Mouse (Mus musculus) neural tube, embryonic 13.5 days (tissue): ENCODE results near the gene Best1. TPM values are rescaled to one million over a fixed set of nuclear protein-coding genes. Genes with fewer than 3 reads are reported as not detected.

Experiments
- ATAC-seq: fragments of 200-750 bp; cut with Nextera tagmentation; 2 replicates; pipeline ENCODE4 v1.8.0; 2017; ENCODE audit warnings: low read depth, mild to moderate bottlenecking, moderate TSS enrichment, moderate library complexity
- H3K27ac ChIP-seq: fragments of 300-500 bp; sonication (generic); replicated peaks from 2 replicates; pipeline ENCODE4 v1.5.1; 2015; ENCODE audit warnings: moderate library complexity, mild to moderate bottlenecking, inconsistent platforms
- H3K27me3 ChIP-seq: fragments of 300-500 bp; sonication (generic); 2 replicates; pipeline ENCODE4 v1.6.1; 2015; ENCODE audit warnings: mild to moderate bottlenecking, inconsistent platforms
- H3K36me3 ChIP-seq: fragments of 300-500 bp; sonication (generic); 2 replicates; pipeline ENCODE4 v1.6.1; 2015; ENCODE audit warnings: mild to moderate bottlenecking, inconsistent platforms
- H3K4me1 ChIP-seq: fragments of 300-500 bp; sonication (generic); replicated peaks from 2 replicates; pipeline ENCODE4 v1.6.1; 2015; ENCODE audit warnings: inconsistent platforms
- H3K4me2 ChIP-seq: fragments of 300-500 bp; sonication (generic); 2 replicates; pipeline ENCODE4 v1.6.1; 2015; ENCODE audit warnings: inconsistent platforms, mild to moderate bottlenecking, moderate library complexity
- H3K4me3 ChIP-seq: fragments of 300-500 bp; sonication (generic); 2 replicates; pipeline ENCODE4 v1.5.1; 2015; ENCODE audit warnings: mild to moderate bottlenecking, inconsistent platforms
- H3K9ac ChIP-seq: fragments of 300-500 bp; sonication (generic); 2 replicates; pipeline ENCODE4 v1.6.1; 2015; ENCODE audit warnings: moderate library complexity, mild to moderate bottlenecking, inconsistent platforms
- H3K9me3 ChIP-seq: fragments of 300-500 bp; sonication (generic); 2 replicates; pipeline ENCODE4 v1.6.1; 2016; ENCODE audit warnings: inconsistent platforms
- WGBS: fragments of 180-500 bp; shearing (Covaris S2); methylation state at CpG from one replicate; pipeline ENCODE4 v1.1.7; 2015; 5-methylcytosine and 5-hydroxymethylcytosine counted together
- polyA plus RNA-seq: library from polyadenylated mRNA; unstranded; fragments of >200 nt; fragmentation: Nextera tagmentation; extraction: Ambion mirVana; gene quantifications from 2 replicates; pipeline ENCODE4 v1.2.1, GENCODE M21; 2015

Best1 gene
- polyA plus RNA-seq, 1 experiment from 2014 or later = 1.5 TPM

DNA sequence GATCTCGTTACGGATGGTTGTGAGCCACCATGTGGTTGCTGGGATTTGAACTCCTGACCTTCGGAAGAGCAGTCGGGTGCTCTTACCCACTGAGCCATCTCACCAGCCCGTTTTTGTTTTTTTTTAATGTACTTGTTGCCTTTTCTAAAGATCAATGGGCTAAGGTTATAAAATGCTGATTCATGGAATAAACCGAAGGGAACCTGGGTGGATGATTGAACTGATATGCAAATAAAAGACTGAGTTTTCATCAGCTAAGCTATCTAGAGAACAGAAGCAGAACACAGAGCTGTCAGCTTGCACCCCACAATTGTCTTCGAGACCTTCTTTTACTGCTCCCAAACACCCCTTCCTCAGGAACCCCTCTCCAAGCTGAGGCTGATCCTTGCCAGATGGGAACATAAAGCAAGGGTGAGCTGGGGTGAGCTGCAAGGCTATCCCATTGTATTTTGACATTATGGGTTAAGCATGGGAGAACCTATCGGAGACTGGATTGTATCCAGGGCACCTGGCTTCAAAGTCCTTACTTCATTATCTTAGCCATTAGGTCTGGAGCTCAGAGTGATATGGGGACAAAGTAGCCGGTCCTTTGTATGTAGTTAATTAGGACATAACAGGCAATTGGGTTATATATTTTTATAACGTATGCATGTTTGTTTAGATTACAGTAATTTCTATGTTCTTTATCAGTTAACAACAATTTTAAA lies 33.2 kb downstream of the Best1 start:
- H3K4me1 ChIP-seq = no peaks in the 10 kb centered on the region
- no peak for ATAC-seq
- H3K27ac ChIP-seq = no peak overlapping the region
- no peaks in the 10 kb centered on the region for H3K9me3 ChIP-seq
- no peak overlapping the region for H3K4me3 ChIP-seq
- no peak overlapping the region for H3K9ac ChIP-seq
- WGBS = 73% methylated on average over 10 of the region's 10 CpGs
- H3K36me3 ChIP-seq = no peaks in the 10 kb centered on the region
- H3K27me3 ChIP-seq = no peaks in the 10 kb centered on the region
- no peak overlapping the region for H3K4me2 ChIP-seq

DNA sequence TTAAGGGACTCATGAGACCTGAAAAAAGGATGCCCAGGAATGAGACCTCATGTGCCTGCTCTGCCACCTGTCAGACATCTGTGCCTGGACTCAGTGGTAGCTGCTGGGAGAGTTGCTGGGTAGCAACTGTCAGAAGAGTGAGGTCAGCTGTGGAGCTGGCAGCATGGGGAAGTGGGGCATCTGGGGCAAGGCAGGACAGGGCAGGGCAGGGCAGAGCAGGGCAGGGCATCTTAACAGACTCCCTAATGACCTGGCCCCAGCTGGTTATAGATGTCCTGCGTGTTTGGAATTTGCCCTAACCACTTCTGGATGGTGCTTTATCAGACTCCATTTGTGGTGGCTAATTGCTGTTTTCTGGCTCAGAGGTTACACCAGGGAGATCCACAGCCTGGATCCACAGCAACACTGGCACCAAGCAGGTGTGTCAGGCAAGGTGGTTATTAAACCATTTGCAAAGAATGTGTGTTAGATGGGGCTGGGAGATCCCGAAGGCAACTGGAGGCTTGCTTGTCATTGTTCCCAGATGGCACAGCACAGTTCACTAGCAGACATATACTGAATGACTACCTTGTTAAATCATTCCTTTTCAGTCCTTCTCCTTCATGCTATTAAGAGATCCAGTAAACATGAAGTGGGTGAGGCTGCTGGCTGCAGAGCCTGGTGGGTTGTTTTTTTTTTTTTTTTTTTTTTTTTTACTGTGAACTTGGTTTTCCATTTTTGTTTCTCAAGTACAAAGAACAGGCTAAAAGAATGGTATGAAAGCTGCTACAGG lies 35.2 kb downstream of the Best1 start:
- no peaks in the 10 kb centered on the region for H3K9me3 ChIP-seq
- H3K4me2 ChIP-seq = no peak overlapping the region
- no peak overlapping the region for H3K9ac ChIP-seq
- 67% methylated on average over 2 of the region's 2 CpGs for WGBS
- no peaks in the 10 kb centered on the region for H3K36me3 ChIP-seq
- no peak overlapping the region for H3K27ac ChIP-seq
- no peaks in the 10 kb centered on the region for H3K4me1 ChIP-seq
- no peak for ATAC-seq
- H3K27me3 ChIP-seq = no peaks in the 10 kb centered on the region
- no peak overlapping the region for H3K4me3 ChIP-seq

- Histone ChIP-seq H3K9me3 (no peaks in the 10 kb centered on the region), H3K4me1 (no peaks in the 10 kb centered on the region), H3K4me3 (no peak overlapping the region), H3K4me2 (no peak overlapping the region), H3K9ac (no peak overlapping the region), H3K27ac (no peak overlapping the region), H3K36me3 (no peaks in the 10 kb centered on the region), H3K27me3 (no peaks in the 10 kb centered on the region)
- WGBS = 29% methylated on average over 7 of the region's 7 CpGs
- no peak for ATAC-seq
Observed at GRCm38 (mm10) chr19:9964205-9964916, 37.1 kb downstream of the Best1 start.

DNA sequence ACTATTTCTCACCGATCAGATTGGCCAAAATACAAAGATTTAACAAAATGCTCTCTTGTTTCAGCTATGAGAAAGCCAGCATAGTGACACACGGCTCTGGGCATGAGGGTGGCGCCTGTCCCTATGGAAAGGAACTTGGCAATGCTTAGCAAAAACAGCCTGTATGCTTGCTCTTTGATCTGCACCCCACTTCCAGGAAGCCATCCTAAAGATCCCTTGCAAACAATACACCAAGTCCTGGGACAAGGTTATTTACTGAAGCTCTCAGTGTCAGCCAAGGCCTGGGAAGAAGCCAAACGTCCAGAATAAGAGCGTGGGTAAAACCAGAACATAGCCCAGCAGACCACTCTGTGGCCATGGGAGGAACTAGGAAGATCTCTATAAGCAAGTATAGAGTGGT lies 40.7 kb downstream of the Best1 start:
- Histone ChIP-seq H3K27me3 (no peaks in the 10 kb centered on the region), H3K36me3 (no peaks in the 10 kb centered on the region), H3K4me2 (no peak overlapping the region), H3K4me3 (no peak overlapping the region), H3K27ac (no peak overlapping the region), H3K4me1 (peaks cover 8% of the 10 kb centered on the region; the same call in 1 of the 2 replicates), H3K9ac (no peak overlapping the region), H3K9me3 (no peaks in the 10 kb centered on the region)
- no peak for ATAC-seq
- WGBS = 80% methylated on average over 5 of the region's 5 CpGs

- WGBS = 84% methylated on average over 5 of the region's 5 CpGs
- Histone ChIP-seq H3K4me1 (peaks cover 20% of the 10 kb centered on the region), H3K4me2 (no peak overlapping the region), H3K9ac (no peak overlapping the region), H3K9me3 (no peaks in the 10 kb centered on the region), H3K36me3 (no peaks in the 10 kb centered on the region), H3K4me3 (no peak overlapping the region), H3K27me3 (no peaks in the 10 kb centered on the region), H3K27ac (no peak overlapping the region)
- no peak for ATAC-seq
Observed at GRCm38 (mm10) chr19:9957965-9958364, 43.5 kb downstream of the Best1 start.

DNA sequence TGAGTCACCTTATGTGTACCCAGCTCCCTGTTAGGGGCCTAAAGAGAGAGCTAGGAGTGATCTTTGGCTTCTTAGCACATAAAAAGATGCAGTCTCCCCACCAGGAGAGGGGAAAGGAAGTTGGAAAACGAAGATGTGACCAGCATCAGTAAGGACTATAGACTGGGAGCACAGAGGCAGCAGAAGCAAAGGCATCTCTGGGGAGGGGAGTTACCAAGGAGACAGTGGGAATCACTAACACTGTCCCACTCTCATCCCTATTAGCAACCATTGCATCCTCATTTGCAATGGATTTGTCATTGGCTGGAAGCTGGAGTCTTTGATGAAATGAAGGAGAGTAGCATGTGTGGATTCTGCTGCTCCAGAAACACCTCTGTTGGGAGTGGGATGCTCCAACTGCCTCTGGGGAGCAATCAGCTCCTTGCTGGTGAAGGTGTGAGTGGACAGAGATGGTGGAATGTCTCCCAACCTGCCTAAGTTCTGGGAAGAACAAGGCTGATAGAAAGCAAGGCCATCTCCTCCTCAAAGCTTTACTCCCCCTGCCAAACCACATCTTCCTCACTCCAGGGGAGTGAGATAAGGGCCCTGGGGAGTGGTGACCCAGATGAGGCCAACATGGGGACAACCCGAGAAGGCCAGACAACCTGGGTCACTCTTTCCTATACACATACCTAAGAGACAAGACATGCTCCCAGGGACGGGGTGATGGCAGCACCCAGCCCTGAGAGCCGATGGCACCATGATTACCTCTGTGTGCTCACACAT lies 44.6 kb downstream of the Best1 start:
- peaks cover 20% of the 10 kb centered on the region for H3K4me1 ChIP-seq
- no peak overlapping the region for H3K4me3 ChIP-seq
- no peak overlapping the region for H3K4me2 ChIP-seq
- no peak overlapping the region for H3K9ac ChIP-seq
- no peak overlapping the region for H3K27ac ChIP-seq
- no peak for ATAC-seq
- H3K27me3 ChIP-seq = no peaks in the 10 kb centered on the region
- WGBS = 83% methylated on average over 4 of the region's 4 CpGs
- H3K9me3 ChIP-seq = no peaks in the 10 kb centered on the region
- no peaks in the 10 kb centered on the region for H3K36me3 ChIP-seq

- WGBS = 87% methylated on average over 1 of the region's 1 CpGs
- no peak overlapping the region for H3K27ac ChIP-seq
- H3K4me1 ChIP-seq = peaks cover 20% of the 10 kb centered on the region
- H3K9ac ChIP-seq = no peak overlapping the region
- H3K4me3 ChIP-seq = no peak overlapping the region
- H3K36me3 ChIP-seq = no peaks in the 10 kb centered on the region
- no peak for ATAC-seq
- H3K27me3 ChIP-seq = no peaks in the 10 kb centered on the region
- no peaks in the 10 kb centered on the region for H3K9me3 ChIP-seq
- no peak overlapping the region for H3K4me2 ChIP-seq
Observed at GRCm38 (mm10) chr19:9955438-9955837, 46.0 kb downstream of the Best1 start.

- Histone ChIP-seq H3K9me3 (no peaks in the 10 kb centered on the region), H3K27ac (0 out of 2 replicates have a peak overlapping the region, but pooled peaks have one; percentile 14), H3K4me2 (no peak overlapping the region), H3K27me3 (no peaks in the 10 kb centered on the region), H3K4me1 (peaks cover 20% of the 10 kb centered on the region), H3K36me3 (no peaks in the 10 kb centered on the region), H3K4me3 (no peak overlapping the region), H3K9ac (no peak overlapping the region)
- ATAC-seq = no peak
- 54% methylated on average over 5 of the region's 5 CpGs for WGBS
Observed at GRCm38 (mm10) chr19:9954811-9955202, 46.6 kb downstream of the Best1 start.

DNA sequence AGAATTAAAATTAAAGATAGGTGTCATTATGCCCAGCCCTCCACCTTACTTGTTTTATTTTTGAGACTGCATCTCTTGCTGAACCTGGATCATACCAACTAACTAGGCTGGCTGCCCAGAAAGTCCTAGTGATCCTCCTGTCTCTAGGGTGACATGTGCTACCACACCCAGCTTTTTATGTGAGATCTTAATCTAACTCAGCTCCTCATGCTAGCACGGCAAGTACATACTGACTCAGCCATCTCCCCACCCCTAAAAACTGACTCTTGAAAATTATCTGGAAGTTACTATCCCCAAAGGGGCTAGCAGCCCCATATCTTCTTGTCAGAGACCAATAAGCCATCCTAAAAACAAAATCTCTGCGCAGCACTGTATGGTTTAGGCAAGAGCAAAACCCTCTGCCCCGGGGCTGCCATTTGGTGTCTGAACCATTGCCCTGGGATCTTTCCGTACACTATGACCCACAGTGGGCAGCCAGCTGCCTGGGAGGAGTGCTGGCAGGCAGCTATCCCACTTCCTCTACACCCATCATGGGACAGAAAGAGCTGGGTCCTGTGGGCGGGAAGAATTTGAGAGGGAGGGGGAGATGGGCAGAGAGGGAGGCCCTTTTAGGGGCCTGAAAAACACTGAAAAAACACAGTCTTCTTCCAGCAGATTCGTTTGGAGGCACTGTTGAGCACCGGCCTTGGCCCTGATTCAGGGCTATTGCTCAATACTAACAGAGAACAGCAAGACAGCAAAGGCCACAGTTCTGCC lies 47.2 kb downstream of the Best1 start:
- H3K36me3 ChIP-seq = no peaks in the 10 kb centered on the region
- no peaks in the 10 kb centered on the region for H3K27me3 ChIP-seq
- peaks cover 20% of the 10 kb centered on the region for H3K4me1 ChIP-seq
- no peak overlapping the region for H3K4me2 ChIP-seq
- H3K9me3 ChIP-seq = no peaks in the 10 kb centered on the region
- no peak overlapping the region for H3K9ac ChIP-seq
- peak overlapping the region; percentile 28; the same call in 1 of the 2 replicates for H3K27ac ChIP-seq
- peak; percentile 83 for ATAC-seq
- no peak overlapping the region for H3K4me3 ChIP-seq
- 39% methylated on average over 7 of the region's 7 CpGs for WGBS

DNA sequence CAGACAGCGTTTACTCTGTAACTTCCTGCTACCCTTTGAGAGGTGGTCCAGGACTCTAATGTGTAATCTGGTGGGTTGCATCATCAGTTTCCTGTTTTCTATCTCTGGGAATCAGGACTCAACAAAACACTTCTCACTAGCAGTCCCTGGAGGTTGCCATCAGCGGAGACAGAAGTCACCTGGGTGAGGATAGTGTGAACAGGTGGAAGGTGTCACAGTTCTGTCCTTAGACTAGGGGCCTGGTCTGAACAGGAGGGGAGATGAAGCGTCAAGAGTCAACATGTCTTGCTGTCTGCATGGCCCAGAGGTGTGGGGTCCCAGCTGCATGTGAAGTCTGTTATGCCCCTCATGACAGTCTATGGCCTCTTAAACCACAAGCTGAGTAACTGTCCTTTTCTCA lies 48.5 kb downstream of the Best1 start:
- WGBS = 87% methylated on average over 3 of the region's 3 CpGs
- Histone ChIP-seq H3K4me3 (no peak overlapping the region), H3K36me3 (no peaks in the 10 kb centered on the region), H3K9me3 (no peaks in the 10 kb centered on the region), H3K27ac (no peak overlapping the region), H3K4me2 (no peak overlapping the region), H3K27me3 (no peaks in the 10 kb centered on the region), H3K9ac (no peak overlapping the region), H3K4me1 (peaks cover 20% of the 10 kb centered on the region)
- ATAC-seq = no peak

- 72% methylated on average over 3 of the region's 3 CpGs for WGBS
- no peak for ATAC-seq
- no peak overlapping the region for H3K4me2 ChIP-seq
- no peaks in the 10 kb centered on the region for H3K9me3 ChIP-seq
- H3K27ac ChIP-seq = no peak overlapping the region
- H3K9ac ChIP-seq = no peak overlapping the region
- peaks cover 20% of the 10 kb centered on the region for H3K4me1 ChIP-seq
- H3K27me3 ChIP-seq = no peaks in the 10 kb centered on the region
- no peaks in the 10 kb centered on the region for H3K36me3 ChIP-seq
- no peak overlapping the region for H3K4me3 ChIP-seq
Observed at GRCm38 (mm10) chr19:9952390-9952789, 49.0 kb downstream of the Best1 start.
